Mouse (Mus musculus) mesoderm, embryonic 11.5 days (tissue): Measurements from ENCODE around the gene Hils1.
"Not testable (repeated sequence)": the region's sequence is repeated elsewhere in the genome, so short reads cannot be mapped to it uniquely, and the experiment has no call there.

Source experiments
- DNase-seq: peaks from one replicate; pipeline ENCODE4 v3.0.0-alpha.2; 2012; ENCODE audit warnings: low read depth, low spot score

Hils1 gene

DNA sequence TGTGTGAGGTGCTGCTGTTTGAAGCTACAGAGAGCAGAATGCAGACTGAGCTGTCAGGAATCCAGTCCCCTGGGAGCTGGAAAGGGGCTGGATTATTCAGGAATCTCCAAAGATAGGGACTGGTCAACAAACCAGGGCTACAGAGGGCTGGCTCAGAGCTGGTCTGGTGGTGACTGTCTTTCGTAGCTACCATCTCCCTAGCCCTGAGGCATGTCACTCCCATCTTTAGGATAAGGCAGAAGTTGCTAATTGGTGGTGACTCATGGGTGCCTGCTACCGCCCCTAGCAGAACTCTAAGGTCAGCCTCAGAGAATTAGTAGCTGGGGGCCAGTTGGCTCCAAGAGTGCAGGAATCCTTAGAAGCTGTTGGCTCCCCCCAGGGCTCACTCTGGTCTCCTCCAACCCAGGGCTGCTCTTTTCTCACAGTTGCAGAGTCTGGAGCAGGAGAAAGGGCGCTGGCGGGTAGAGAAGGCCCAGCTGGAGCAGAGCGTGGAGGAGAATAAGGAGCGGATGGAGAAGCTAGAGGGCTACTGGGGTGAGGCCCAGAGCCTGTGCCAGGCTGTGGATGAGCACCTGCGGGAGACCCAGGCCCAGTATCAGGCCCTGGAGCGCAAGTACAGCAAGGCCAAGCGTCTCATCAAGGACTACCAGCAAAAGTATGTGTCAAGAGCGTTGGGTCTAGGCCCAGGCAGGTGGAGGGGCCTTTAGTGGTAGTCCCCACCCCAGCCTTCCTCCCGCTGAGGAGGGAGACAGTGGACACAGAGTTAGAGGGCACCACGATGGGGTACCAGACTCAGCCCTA is 36.9 kb downstream of the Hils1 start:
- DNase-seq, result no peak

DNA sequence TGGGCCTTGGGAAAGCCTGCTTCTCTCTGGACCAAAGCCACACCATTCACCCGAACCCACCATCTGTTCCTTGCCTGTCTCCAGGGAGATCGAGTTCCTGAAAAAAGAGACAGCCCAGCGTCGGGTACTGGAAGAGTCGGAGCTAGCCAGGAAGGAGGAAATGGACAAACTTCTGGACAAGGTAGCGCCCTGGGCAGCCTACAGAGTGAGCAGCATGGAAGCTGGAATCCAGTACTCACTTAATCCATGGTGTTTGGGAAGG is 37.5 kb downstream of the Hils1 start:
- DNase-seq, result no peak

DNA sequence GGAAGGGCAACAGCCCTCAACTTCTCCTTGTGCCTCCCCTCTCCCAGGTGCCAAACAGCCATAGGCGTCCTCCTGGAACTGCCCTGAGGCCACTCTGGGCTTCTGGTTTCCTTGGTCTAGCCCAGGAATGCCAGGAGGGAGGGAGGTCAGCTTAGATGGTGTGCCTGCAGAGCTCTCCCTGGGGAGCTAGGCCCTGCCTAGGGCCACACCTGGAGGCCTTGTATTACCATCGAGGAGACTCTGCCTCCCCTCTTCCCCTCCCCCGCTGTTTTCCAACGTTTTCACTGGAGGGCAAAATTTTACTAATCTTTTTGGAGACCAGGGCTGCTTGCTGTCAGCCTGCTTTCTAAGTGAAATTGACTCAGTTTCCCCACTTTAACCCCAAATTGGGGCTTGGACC is 38.6 kb downstream of the Hils1 start:
- DNase-seq, result no peak

DNA sequence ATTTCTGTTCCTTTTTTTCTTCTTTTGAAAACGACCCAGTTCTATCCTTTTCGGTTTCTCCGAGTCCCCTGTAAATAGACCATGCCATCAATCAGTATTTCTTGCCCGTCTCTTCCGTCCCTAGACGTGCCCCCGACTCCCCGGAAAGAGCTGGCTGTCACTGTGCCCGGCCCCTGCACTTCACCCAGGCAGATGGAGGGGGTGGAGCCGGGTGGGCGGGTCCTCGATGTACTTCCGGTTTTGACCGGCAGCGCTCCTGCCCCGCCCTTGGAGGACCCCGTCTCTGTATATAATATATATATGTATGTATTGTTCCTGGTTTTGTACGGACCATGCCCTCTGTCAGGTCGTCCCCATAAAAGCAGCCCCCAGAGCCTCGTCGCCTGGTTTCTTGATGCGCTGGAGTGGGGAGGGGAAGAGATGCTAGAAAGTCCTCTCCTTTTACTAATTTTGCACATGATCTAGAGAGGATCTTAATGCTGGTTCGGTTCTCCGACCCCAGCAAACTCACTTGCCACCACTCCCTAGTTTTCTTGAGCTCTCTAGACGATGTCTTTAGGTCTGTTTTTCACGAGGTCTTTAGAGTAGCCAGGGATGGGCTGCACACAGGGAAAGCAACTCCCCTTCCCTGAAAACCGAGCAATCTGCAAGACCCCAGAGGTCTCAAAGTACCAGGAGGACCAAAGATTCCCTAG is 39.3 kb downstream of the Hils1 start:
- DNase-seq, result peak; percentile 79

DNA sequence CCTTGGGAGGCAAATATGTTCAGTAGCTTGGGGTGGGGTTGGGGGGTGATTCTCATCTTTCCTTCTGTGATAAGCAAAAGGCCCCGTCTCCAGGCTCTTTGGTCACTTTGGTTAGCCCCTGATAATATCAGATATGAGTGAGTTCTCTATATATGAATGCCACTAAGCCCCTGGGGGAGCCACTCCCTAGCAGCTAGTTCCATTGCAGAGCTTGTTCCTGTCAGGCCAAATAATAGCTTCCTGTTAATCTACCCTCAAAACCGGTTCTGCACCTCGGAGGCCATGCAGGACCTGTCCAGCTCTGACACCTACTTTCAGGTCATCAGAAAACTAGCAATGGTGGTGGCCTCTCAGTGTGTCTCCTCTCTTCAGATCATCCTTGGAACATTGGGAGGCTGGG is 40.0 kb downstream of the Hils1 start:
- DNase-seq, result no peak

DNA sequence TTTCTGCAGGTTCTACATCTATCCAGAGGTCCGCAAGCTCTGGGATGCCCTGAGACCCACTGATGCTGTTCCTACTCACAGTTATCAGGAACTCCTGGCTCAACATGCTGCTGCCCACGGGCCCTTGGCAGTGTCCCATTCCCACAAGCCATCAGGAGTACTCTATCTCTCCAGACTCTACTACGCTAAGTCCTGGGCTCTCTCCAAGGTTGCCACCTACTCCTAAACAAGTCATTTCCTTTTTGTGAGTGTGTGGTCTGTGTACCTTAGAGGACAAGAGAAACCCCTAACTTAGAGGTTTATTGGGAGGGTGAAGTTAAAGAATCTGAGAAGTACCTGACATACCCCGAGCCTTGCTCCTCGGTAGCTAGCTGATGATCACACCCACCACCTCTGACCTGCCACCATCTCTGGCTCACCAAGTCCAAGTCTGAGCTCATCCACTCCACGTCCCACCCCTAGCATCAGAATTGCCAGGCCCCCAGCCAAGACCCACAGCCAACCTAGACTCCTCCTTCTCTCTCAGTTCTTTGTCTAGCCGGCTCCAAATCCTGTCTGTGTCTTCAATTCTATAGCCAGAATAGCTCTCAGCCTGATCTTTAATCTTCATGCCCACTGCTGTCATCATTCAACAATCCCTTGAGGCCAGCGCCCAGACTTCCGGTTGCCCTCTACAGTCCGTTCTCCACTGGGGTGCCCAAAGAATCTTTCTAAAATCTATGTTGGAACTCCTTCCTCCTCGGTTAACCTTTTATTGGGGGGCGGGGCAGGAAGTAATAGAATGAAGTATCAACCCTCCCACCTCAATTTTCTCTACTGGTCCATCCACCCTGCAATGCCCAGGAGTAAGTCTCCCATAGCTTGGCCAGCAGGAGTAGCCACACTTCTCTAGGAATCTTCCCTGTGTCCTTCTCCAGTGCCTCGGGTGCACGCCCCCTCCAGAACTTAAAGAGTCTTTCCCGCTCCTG is 41.6 kb downstream of the Hils1 start:
- DNase-seq, result no peak

DNA sequence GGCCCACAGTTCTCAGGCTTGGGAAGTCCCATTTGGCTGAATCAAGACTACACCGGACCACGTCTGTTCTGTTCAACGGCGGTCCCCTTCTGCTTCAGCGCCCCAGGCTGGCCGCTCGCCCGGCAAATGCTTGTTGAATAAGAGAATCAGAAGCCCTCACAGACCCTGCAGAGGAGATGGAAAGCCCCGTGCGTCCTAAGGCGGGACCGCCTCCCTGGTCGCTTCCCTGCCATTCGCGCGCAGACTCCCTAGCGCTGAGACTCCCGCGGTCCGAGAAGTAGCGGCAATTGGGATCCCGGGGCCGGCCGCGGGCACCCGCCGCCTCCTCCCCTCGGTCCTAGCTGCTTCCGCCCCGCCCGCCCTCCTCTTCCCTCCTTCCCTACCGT is 42.2 kb downstream of the Hils1 start, which contains the start of gene Samd14:
Samd14 (plus strand) TSS at position 251 of the 386 bp plus-strand sequence.
- peak; percentile 84 for DNase-seq

DNA sequence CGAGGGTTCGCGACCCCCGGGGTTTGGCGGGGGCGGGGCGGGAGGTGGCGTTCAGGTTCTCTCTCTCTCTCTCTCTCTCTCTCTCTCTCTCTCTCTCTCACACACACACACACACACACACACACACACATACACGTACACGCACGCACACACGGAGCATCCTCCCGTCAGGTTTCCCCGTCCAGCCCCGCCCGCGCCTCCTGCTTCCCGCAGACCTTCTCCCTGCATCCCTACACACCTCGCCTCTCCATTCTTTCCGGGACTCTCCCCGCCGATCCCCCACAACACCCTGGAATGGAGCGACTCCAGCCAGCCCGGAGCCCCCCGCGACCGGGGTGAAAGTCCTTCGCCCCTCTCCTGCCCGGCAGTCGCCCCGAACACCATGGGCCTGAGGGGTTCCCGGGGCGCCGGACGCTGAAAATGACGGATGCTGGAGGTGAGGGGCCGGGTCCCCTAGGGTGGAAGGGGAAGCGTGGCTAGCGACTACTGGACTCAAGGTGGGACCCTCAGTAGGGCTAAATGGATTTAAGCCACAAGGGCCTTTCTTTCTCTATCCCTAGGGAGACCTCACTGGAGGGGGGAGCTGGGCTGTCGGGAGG is 42.8 kb downstream of the Hils1 start:
- no peak for DNase-seq

DNA sequence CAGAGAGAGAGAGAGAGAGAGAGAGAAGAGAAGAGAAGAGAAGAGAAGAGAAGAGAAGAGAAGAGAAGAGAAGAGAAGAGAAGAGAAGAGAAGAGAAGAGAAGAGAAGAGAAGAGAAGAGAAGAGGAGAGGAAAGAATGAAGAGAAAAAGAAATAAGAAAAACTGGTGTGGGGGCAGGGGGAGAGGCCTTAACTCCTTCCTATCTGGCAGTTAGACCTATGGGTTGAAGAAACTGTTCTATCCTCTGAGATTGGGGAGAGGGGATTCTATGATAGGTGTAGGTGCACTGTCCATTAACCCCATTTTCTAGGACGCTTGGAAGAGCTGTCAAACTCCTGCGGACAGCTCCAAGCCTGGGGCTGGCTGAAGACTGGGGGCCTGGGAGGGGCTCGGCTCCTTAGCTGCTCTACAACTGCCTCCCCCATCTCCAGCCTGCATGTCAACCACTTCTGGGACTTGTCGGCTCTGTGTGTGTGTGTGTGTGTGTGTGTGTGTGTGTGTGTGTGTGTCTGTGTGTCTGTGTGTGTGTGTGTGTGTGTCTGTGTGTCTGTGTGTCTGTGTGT is 43.5 kb downstream of the Hils1 start:
- not testable (repeated sequence) for DNase-seq

DNA sequence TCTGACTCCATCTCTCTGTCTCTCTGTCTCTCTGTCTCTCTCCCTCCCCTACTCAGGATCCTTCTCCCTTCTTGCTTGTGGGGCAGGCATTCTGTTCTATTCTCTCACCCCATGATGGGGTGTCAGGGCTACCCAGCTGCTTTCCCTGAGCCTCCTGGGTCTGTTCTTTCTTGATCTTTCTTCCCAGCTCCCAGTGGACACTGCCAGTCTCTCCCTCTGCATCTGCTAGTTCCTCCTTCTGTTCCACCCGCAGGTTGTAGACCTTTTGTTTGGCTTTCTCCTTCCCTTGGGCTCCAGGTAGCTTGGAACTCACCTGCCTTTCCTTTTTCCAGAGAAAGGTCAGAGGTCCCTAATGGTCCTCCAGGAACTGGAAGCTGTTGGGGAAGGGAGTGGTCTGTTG is 44.0 kb downstream of the Hils1 start:
- DNase-seq, result no peak

DNA sequence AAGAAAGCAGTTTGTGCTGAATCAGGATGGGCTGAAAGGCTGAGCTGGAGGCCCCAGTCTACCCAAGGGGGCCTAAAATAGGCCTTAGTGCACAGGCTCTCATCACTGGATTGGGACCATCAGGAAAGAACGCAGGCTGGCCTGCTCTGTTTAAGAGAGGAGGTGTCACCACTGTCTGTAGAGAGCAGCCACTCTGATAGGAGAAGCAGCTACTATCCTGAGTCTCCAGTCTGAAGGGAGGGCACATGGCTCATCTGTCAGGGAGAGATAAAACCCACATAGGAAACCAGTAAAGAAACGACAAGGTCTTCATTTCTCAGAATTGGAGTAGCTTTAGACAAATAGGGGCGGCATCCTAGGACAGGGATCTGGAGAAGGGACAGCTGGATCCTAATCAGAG is 44.7 kb downstream of the Hils1 start:
- DNase-seq, result no peak

DNA sequence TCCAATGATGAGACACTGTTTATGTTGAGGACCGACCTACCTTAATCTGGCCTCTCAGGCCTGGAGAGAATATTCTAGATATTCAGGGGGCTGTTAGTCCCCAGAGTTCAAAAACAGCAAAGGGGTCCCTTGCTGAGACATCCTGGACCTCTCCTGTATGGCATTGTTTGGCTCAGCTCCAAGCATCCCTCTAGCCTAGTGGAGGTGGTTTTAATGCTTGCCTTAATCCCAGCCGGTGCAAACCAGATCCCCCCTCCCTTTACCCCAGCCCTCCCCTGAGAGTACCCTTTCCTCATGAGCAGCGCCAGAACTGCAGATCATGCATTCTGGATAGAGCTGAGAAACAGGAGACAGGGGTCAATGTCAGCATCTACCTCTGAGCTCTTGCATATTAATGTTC is 45.1 kb downstream of the Hils1 start:
- no peak for DNase-seq

DNA sequence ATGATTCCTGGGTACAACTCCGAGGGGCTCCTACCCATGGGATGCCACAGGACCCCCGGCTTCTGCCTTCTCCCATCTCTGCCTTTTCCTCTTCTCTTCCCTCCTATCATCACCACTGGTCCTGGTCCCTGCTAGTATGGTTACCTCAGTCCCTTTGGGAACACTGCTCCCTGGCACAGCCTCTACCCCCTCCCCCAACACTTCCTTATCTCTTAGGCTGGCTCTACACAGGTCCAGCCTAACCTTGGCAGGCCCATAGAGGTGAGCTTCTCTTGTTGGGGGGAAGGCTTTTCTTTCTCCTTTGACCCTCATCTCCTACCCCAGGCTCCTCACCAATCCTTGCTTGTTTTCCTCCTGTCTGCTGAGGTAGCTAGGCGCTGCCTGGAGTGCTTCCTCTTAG is 48.1 kb downstream of the Hils1 start:
- no peak for DNase-seq
